Mouse (Mus musculus) heart, adult 2 months (tissue): ENCODE measurements at regions not wholly inside any gene's neighbourhood (a gene's known extent, or its start where the extent isn't known, plus 50 kb on each side); places are given as distances from the start of the nearest gene placed in this dataset.

ENCODE experiments used
- CTCF ChIP-seq: fragments of 200-600 bp; IDR thresholded peaks from 2 replicates; pipeline ENCODE4 v1.8.1; 2022; ENCODE audit warnings: antibody characterized with exemption, mild to moderate bottlenecking, moderate library complexity
- EP300 ChIP-seq: fragments of 200-500 bp; IDR thresholded peaks from 2 replicates; pipeline ENCODE4 v1.6.1; 2011; ENCODE audit warnings: low read depth, low read length, control low read depth; ENCODE audit not compliant: insufficient read depth

DNA sequence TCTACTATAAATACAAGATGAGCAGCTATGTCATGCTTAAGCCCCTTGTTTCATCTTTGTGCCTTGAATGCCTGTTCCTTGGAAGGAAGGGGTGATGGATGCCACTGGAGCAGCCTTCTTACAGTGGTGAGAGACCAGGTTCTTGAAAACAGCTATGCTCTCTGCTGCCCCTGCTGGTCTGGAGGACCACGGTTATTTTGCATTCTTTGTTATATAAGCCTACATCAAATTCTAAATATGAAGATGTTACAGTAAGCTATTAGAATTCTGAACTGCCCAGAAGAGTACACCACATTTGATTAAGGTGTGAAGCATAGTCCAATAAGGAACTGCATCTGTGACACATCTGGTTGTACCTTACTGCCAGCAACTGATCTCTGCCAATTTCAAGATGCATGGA lies 69.1 kb upstream of the Spag16 start:
- no peak for TF ChIP-seq CTCF
- no peak for TF ChIP-seq EP300
